Mouse (Mus musculus) embryonic facial prominence, embryonic 11.5 days (tissue): ENCODE measurements around the gene Rps27a. TPM values are rescaled to one million over a fixed set of nuclear protein-coding genes. Genes with fewer than 3 reads are reported as not detected.
A peak's percentile ranks its signal among the peaks of the same experiment; 100 is the strongest.

ENCODE experiments used
- ATAC-seq: fragments of 200-750 bp; cut with Nextera tagmentation; replicated peaks from 2 replicates; pipeline ENCODE4 v1.8.0; 2017; ENCODE audit warnings: low read depth; ENCODE audit not compliant: insufficient number of reproducible peaks, low FRiP score, low TSS enrichment
- DNase-seq: peaks from one replicate; pipeline ENCODE4 v3.0.0-alpha.2; 2015; ENCODE audit warnings: low spot score
- H3K27ac ChIP-seq: fragments of 300-500 bp; sonication (generic); replicated peaks from 2 replicates; pipeline ENCODE4 v1.5.1; 2014; ENCODE audit warnings: mild to moderate bottlenecking, low read depth, low read length, control low read depth
- H3K27me3 ChIP-seq: fragments of 300-500 bp; sonication (generic); 2 replicates; pipeline ENCODE4 v1.6.1; 2014; ENCODE audit warnings: mild to moderate bottlenecking, low read length, moderate library complexity, mixed read lengths; ENCODE audit not compliant: control insufficient read depth, insufficient read depth
- H3K36me3 ChIP-seq: fragments of 300-500 bp; sonication (generic); replicated peaks from 2 replicates; pipeline ENCODE4 v1.6.1; 2014; ENCODE audit warnings: low read depth, mild to moderate bottlenecking, low read length, moderate library complexity, mixed read lengths; ENCODE audit not compliant: control insufficient read depth, insufficient read depth
- H3K4me1 ChIP-seq: fragments of 300-500 bp; sonication (generic); 2 replicates; pipeline ENCODE4 v1.6.1; 2014; ENCODE audit warnings: low read length, mixed read lengths; ENCODE audit not compliant: control insufficient read depth, insufficient read depth
- H3K4me2 ChIP-seq: fragments of 300-500 bp; sonication (generic); 2 replicates; pipeline ENCODE4 v1.6.1; 2014; ENCODE audit warnings: low read depth, mild to moderate bottlenecking, control low read depth, low read length, moderate library complexity
- H3K4me3 ChIP-seq: fragments of 300-500 bp; sonication (generic); 2 replicates; pipeline ENCODE4 v1.5.1; 2014; ENCODE audit warnings: low read depth, low read length, control low read depth
- H3K9ac ChIP-seq: fragments of 300-500 bp; sonication (generic); replicated peaks from 2 replicates; pipeline ENCODE4 v1.6.1; 2014; ENCODE audit warnings: mild to moderate bottlenecking, control low read depth, low read length
- H3K9me3 ChIP-seq: fragments of 300-500 bp; sonication (generic); replicated peaks from 2 replicates; pipeline ENCODE4 v1.6.1; 2016; ENCODE audit warnings: mild to moderate bottlenecking, low read length, inconsistent platforms, mixed read lengths; ENCODE audit not compliant: control insufficient read depth
- whole genome bisulfite sequencing: fragments of 180-500 bp; shearing (Covaris S2); extraction: QIAGEN DNeasy Blood & Tissue Kit; methylation state at CpG from one replicate; pipeline ENCODE4 v1.1.7; 2014; 5-methylcytosine and 5-hydroxymethylcytosine counted together
- polyA plus RNA-seq: library from polyadenylated mRNA; unstranded; fragments of >200 nt; fragmentation: Nextera tagmentation; extraction: Ambion mirVana; gene quantifications from 2 replicates; pipeline ENCODE4 v1.2.1, GENCODE M21; 2014

Gene Rps27a
- polyA plus RNA-seq, 1 experiment from 2014 or later, result 1,205 TPM

DNA sequence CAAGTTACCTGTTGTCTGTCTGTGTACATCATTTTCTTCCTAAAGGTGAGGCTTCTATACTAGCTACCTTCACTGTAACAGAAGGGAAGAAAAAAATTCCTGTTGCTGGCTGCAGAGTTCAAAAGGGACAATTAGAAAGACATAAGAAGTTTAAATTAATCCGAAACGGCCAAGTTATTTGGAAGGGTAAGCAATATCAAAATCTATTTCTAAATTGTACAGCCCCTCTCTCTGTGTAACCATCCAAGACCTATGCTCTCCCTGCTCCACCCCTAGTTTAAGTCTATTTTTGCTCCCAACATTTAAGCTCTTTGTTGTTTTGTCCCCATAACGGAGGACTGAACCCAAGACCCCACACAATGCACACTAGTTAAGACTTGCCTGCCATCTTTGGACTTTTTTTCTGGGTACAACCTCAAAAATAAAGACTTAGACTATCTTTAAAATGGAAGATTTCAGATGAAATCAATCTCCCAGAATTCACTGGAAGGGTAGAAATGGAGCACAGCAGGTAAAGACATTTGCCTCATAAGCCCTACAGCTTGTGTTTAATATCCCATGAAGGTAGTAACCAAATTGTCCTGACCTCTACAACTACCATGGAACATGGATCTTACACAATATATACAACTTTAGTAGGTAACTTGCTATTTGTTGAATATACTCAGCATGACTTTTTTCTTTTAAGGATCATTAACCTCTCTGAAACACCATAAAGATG, 3.5 kb downstream of the Rps27a start:
- no peak for DNase-seq

GRCm38 (mm10) chr11:29538201-29538600, 9.7 kb downstream of the Rps27a start:
- no peaks in the 10 kb centered on the region for H3K9me3 ChIP-seq
- WGBS, result 91% methylated on average over 1 of the region's 1 CpGs
- H3K4me1 ChIP-seq, result no peaks in the 10 kb centered on the region
- H3K4me2 ChIP-seq, result no peak overlapping the region
- no peak overlapping the region for H3K27ac ChIP-seq
- ATAC-seq (no peak), DNase-seq (no peak)
- H3K27me3 ChIP-seq, result no peaks in the 10 kb centered on the region
- H3K36me3 ChIP-seq, result peaks cover 2% of the 10 kb centered on the region
- H3K4me3 ChIP-seq, result no peak overlapping the region
- no peak overlapping the region for H3K9ac ChIP-seq

More for the DNA sequence above, 3.5 kb downstream of the Rps27a start:
- ATAC-seq, result no peak
- Histone ChIP-seq H3K9ac (no peak overlapping the region), H3K4me1 (no peaks in the 10 kb centered on the region; the same call in 1 of the 2 replicates), H3K4me3 (no peak overlapping the region), H3K36me3 (peaks cover 9% of the 10 kb centered on the region; the same call in 1 of the 2 replicates), H3K27me3 (no peaks in the 10 kb centered on the region), H3K27ac (no peak overlapping the region), H3K9me3 (no peaks in the 10 kb centered on the region), H3K4me2 (no peak overlapping the region)
- 85% methylated on average over 3 of the region's 3 CpGs for WGBS

DNA sequence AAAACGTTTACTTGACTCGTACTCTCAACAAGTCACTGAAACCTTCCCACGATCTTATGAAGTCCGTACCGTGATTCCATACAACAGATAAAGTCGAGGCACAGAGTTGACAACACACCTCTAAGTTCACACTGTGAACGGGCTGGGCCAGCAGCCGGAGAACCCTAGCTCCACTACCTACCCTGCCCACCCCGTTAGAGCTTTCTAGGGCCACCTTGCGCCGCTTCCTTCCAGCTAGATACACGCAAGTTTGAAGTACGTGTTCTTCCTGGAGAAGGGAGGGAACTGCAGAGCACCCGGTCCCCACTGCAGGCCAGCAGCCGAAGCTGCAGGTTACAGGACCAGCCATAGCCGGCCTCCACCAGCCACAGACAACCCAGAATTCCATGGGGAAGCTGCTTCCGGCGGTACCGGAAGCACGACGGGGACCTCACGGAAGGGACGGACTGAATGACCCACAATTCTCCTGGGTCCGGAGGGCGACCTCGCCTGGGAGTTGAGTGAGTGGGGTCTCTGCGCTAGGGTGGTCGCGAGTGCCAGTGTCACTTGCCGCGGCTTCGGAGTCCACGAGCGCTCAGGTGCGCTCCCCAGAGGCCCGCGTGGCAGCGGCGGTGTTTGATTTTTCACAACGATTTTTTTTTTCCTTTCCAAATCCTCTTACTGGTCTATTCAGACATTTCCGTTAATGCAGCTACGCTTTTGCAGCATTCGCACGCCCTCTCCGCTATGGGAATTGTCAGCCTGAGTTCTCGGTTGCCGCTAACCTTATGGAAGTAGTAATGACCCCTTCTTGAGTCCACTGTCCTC, 21.7 kb downstream of the Rps27a start, which contains the start of gene Mtif2:
Gene Mtif2 (plus strand): TSS at position 421 of the 807 bp plus-strand sequence.
- no peaks in the 10 kb centered on the region for H3K27me3 ChIP-seq
- 0 out of 2 replicates have a peak within 1 kb of the TSS, but pooled peaks have one; percentile 5 for H3K27ac ChIP-seq
- no peaks in the 10 kb centered on the region for H3K4me1 ChIP-seq
- H3K9ac ChIP-seq, result peak within 1 kb of the TSS; percentile 86
- peak within 1 kb of the TSS; percentile 43 for H3K4me2 ChIP-seq
- peak within 1 kb of the TSS; percentile 69 for H3K4me3 ChIP-seq
- ATAC-seq, result peak; percentile 90
- 3% methylated on average over 47 of the region's 47 CpGs for WGBS
- DNase-seq, result peak; percentile 89
- no peaks in the 10 kb centered on the region for H3K36me3 ChIP-seq
- H3K9me3 ChIP-seq, result no peaks in the 10 kb centered on the region

GRCm38 (mm10) chr11:29514682-29515412, 33.1 kb downstream of the Rps27a start, which contains the start of gene Prorsd1:
Gene Prorsd1 (minus strand): TSS chr11:29515033.
- no peak within 1 kb of the TSS for H3K27ac ChIP-seq
- no peaks in the 10 kb centered on the region for H3K4me1 ChIP-seq
- H3K4me2 ChIP-seq, result peak within 1 kb of the TSS; percentile 50
- no peaks in the 10 kb centered on the region for H3K9me3 ChIP-seq
- H3K27me3 ChIP-seq, result no peaks in the 10 kb centered on the region
- no peaks in the 10 kb centered on the region; the same call in 1 of the 2 replicates for H3K36me3 ChIP-seq
- H3K4me3 ChIP-seq, result peak within 1 kb of the TSS; percentile 57
- WGBS, result 3% methylated on average over 40 of the region's 40 CpGs
- peak within 1 kb of the TSS; percentile 79 for H3K9ac ChIP-seq
- ATAC-seq, result peak; percentile 100
- DNase-seq, result peak; percentile 95

DNA sequence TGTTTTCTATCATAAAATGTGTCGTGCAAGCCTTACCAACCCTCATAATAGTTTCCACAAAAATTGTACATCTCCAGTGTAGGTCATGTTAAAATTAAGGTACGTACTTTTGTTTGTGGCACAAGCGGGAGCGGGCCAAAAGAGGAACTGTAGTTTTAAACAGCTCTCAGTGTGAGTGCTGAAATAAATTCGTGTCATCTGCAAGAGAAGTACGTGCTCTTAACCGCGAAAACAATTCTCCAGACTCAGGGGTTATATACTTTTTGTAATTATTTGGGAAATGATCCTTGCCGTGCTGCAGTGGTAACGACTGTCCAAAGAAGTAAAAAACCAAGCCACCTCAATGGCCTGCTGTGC, 33.6 kb downstream of the Rps27a start:
- 27% methylated on average over 10 of the region's 10 CpGs for WGBS
- no peaks in the 10 kb centered on the region for H3K4me1 ChIP-seq
- H3K27ac ChIP-seq, result no peak overlapping the region
- DNase-seq, result no peak
- no peaks in the 10 kb centered on the region; the same call in 1 of the 2 replicates for H3K36me3 ChIP-seq
- H3K9me3 ChIP-seq, result no peaks in the 10 kb centered on the region
- peak overlapping the region; percentile 79 for H3K9ac ChIP-seq
- ATAC-seq, result no peak
- peak overlapping the region; percentile 50 for H3K4me2 ChIP-seq
- peak overlapping the region; percentile 57 for H3K4me3 ChIP-seq
- H3K27me3 ChIP-seq, result no peaks in the 10 kb centered on the region

- Histone ChIP-seq H3K4me3 (no peak overlapping the region), H3K4me2 (no peak overlapping the region), H3K9me3 (no peaks in the 10 kb centered on the region), H3K9ac (no peak overlapping the region), H3K4me1 (no peaks in the 10 kb centered on the region), H3K27me3 (no peaks in the 10 kb centered on the region), H3K27ac (no peak overlapping the region), H3K36me3 (no peaks in the 10 kb centered on the region; the same call in 1 of the 2 replicates)
- ATAC-seq (no peak), DNase-seq (no peak)
- WGBS, result 95% methylated on average over 4 of the region's 4 CpGs
Observed at GRCm38 (mm10) chr11:29512818-29513535, 34.9 kb downstream of the Rps27a start.

DNA sequence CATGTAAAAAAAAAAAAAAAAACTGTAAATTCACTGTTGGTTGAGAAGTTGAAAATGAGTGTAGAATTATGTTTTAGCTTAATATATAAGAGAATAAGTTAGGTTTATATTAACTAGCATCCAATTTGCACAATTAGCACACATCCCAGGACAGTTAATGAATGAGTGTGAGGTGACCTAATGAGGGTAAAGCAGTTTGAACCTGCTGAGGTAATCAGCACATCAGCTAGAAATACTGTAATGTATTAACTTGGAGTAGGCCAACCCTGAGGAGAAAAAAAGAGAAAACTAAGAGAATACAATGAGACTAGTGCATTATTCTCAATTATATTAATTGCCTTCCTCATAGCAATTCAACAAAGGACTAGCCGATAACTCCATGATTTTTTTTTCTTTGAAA, 38.5 kb downstream of the Rps27a start:
- H3K36me3 ChIP-seq, result no peaks in the 10 kb centered on the region; the same call in 1 of the 2 replicates
- no peak overlapping the region for H3K27ac ChIP-seq
- ATAC-seq (no peak), DNase-seq (no peak)
- H3K4me2 ChIP-seq, result no peak overlapping the region
- no peak overlapping the region for H3K4me3 ChIP-seq
- WGBS, result 89% methylated on average over 1 of the region's 1 CpGs
- no peaks in the 10 kb centered on the region for H3K9me3 ChIP-seq
- no peak overlapping the region for H3K9ac ChIP-seq
- H3K4me1 ChIP-seq, result no peaks in the 10 kb centered on the region
- no peaks in the 10 kb centered on the region for H3K27me3 ChIP-seq
